Mouse (Mus musculus) lung, postnatal 0 days (tissue): ENCODE measurements around the gene Dcun1d4. TPM values are rescaled to one million over a fixed set of nuclear protein-coding genes. Genes with fewer than 3 reads are reported as not detected.

Experiments used
- ATAC-seq: fragments of 200-750 bp; cut with Nextera tagmentation; 2 replicates; pipeline ENCODE4 v1.8.0; 2017; ENCODE audit warnings: moderate library complexity
- DNase-seq: peaks from one replicate; pipeline ENCODE4 v3.0.0-alpha.2; 2016; ENCODE audit warnings: low spot score
- H3K27ac ChIP-seq: fragments of 300-500 bp; sonication (generic); 2 replicates; pipeline ENCODE4 v1.5.1; 2014; ENCODE audit warnings: antibody characterized with exemption, mild to moderate bottlenecking, low read length, mixed read lengths
- H3K27me3 ChIP-seq: fragments of 300-500 bp; sonication (generic); replicated peaks from 2 replicates; pipeline ENCODE4 v1.6.1; 2014; ENCODE audit warnings: low read length, mixed read lengths; ENCODE audit not compliant: insufficient read depth
- H3K36me3 ChIP-seq: fragments of 300-500 bp; sonication (generic); 2 replicates; pipeline ENCODE4 v1.6.1; 2014; ENCODE audit warnings: low read length, mixed read lengths; ENCODE audit not compliant: insufficient read depth
- H3K4me1 ChIP-seq: fragments of 300-500 bp; sonication (generic); 2 replicates; pipeline ENCODE4 v1.6.1; 2014; ENCODE audit warnings: antibody characterized with exemption, low read depth, low read length, mixed read lengths; ENCODE audit not compliant: insufficient read depth
- H3K4me2 ChIP-seq: fragments of 300-500 bp; sonication (generic); replicated peaks from 2 replicates; pipeline ENCODE4 v1.6.1; 2014; ENCODE audit warnings: low read depth, mild to moderate bottlenecking, low read length, moderate library complexity, mixed read lengths
- H3K4me3 ChIP-seq: fragments of 300-500 bp; sonication (generic); 2 replicates; pipeline ENCODE4 v1.5.1; 2014; ENCODE audit warnings: low read depth, low read length
- H3K9ac ChIP-seq: fragments of 300-500 bp; sonication (generic); replicated peaks from 2 replicates; pipeline ENCODE4 v1.6.1; 2014; ENCODE audit warnings: low read depth, mild to moderate bottlenecking
- H3K9me3 ChIP-seq: fragments of 300-500 bp; sonication (generic); 2 replicates; pipeline ENCODE4 v1.6.1; 2016; ENCODE audit warnings: low read length, mixed read lengths
- CTCF ChIP-seq: IDR thresholded peaks from 2 replicates; pipeline ENCODE4 v1.5.1; 2016; ENCODE audit warnings: antibody characterized with exemption, mild to moderate bottlenecking
- EP300 ChIP-seq: IDR thresholded peaks from 2 replicates; pipeline ENCODE4 v1.6.1; 2016; ENCODE audit warnings: antibody characterized with exemption, mild to moderate bottlenecking, control low read depth
- WGBS: fragments of 180-500 bp; shearing (Covaris S2); extraction: QIAGEN DNeasy Blood & Tissue Kit; methylation state at CpG from one replicate; pipeline ENCODE4 v1.1.7; 2014; 5-methylcytosine and 5-hydroxymethylcytosine counted together
- polyA plus RNA-seq: library from polyadenylated mRNA; unstranded; fragments of >200 nt; fragmentation: Nextera tagmentation; extraction: Ambion mirVana; gene quantifications from 2 replicates; pipeline ENCODE4 v1.2.1, GENCODE M21; 2015

Dcun1d4 gene
- polyA plus RNA-seq, 1 experiment from 2014 or later = 14.7 TPM

GRCm38 (mm10) chr5:73484016-73484615 lies 3.3 kb downstream of the Dcun1d4 start:
- no peaks in the 10 kb centered on the region for H3K4me1 ChIP-seq
- DNase-seq = no peak
- H3K4me3 ChIP-seq = no peak overlapping the region
- no peaks in the 10 kb centered on the region for H3K27me3 ChIP-seq
- WGBS = 76% methylated on average over 5 of the region's 5 CpGs
- H3K36me3 ChIP-seq = no peaks in the 10 kb centered on the region
- ATAC-seq = no peak
- no peak overlapping the region for H3K9ac ChIP-seq
- H3K4me2 ChIP-seq = no peak overlapping the region
- TF ChIP-seq EP300 (no peak), CTCF (no peak)
- no peak overlapping the region for H3K27ac ChIP-seq
- H3K9me3 ChIP-seq = no peaks in the 10 kb centered on the region

GRCm38 (mm10) chr5:73486451-73486850 lies 5.7 kb downstream of the Dcun1d4 start:
- H3K9ac ChIP-seq = no peak overlapping the region
- no peak overlapping the region for H3K4me3 ChIP-seq
- ATAC-seq = no peak
- no peak for DNase-seq
- 43% methylated on average over 4 of the region's 4 CpGs for WGBS
- peaks cover 8% of the 10 kb centered on the region; the same call in 1 of the 2 replicates for H3K4me1 ChIP-seq
- H3K36me3 ChIP-seq = no peaks in the 10 kb centered on the region
- no peak overlapping the region for H3K27ac ChIP-seq
- no peaks in the 10 kb centered on the region for H3K27me3 ChIP-seq
- no peak overlapping the region for H3K4me2 ChIP-seq
- H3K9me3 ChIP-seq = no peaks in the 10 kb centered on the region
- TF ChIP-seq CTCF (no peak), EP300 (no peak)

- H3K4me2 ChIP-seq = peak overlapping the region; percentile 72
- no peaks in the 10 kb centered on the region for H3K9me3 ChIP-seq
- no peaks in the 10 kb centered on the region for H3K27me3 ChIP-seq
- WGBS = 2% methylated on average over 14 of the region's 14 CpGs
- DNase-seq (no peak), ATAC-seq (no peak)
- H3K4me1 ChIP-seq = peaks cover 8% of the 10 kb centered on the region; the same call in 1 of the 2 replicates
- TF ChIP-seq CTCF = no peak
- TF ChIP-seq EP300 = no peak
- peak overlapping the region; percentile 39 for H3K9ac ChIP-seq
- H3K36me3 ChIP-seq = no peaks in the 10 kb centered on the region
- H3K4me3 ChIP-seq = peak overlapping the region; percentile 79
- peak overlapping the region; percentile 78 for H3K27ac ChIP-seq
Measured at GRCm38 (mm10) chr5:73489915-73490314, 9.1 kb downstream of the Dcun1d4 start.

- peak; percentile 100 for DNase-seq
- Histone ChIP-seq H3K4me2 (peak overlapping the region; percentile 96), H3K9me3 (no peaks in the 10 kb centered on the region), H3K27ac (peak overlapping the region; percentile 89), H3K36me3 (no peaks in the 10 kb centered on the region), H3K4me3 (peak overlapping the region; percentile 79), H3K9ac (peak overlapping the region; percentile 39), H3K27me3 (no peaks in the 10 kb centered on the region), H3K4me1 (peaks cover 8% of the 10 kb centered on the region; the same call in 1 of the 2 replicates)
- TF ChIP-seq CTCF = peak; percentile 64
- 0 out of 2 replicates have a peak, but pooled peaks have one; percentile 17 for TF ChIP-seq EP300
- peak; percentile 98 for ATAC-seq
- 0% methylated on average over 33 of the region's 37 CpGs for WGBS
Measured at GRCm38 (mm10) chr5:73490596-73491073, 9.8 kb downstream of the Dcun1d4 start.

GRCm38 (mm10) chr5:73491074-73491836 lies 10.5 kb downstream of the Dcun1d4 start:
- TF ChIP-seq EP300 (no peak), CTCF (no peak)
- Histone ChIP-seq H3K4me1 (peaks cover 8% of the 10 kb centered on the region; the same call in 1 of the 2 replicates), H3K9ac (peak overlapping the region; percentile 39), H3K4me3 (peak overlapping the region; percentile 79), H3K4me2 (peak overlapping the region; percentile 96), H3K36me3 (no peaks in the 10 kb centered on the region), H3K27ac (peak overlapping the region; percentile 89), H3K9me3 (no peaks in the 10 kb centered on the region), H3K27me3 (no peaks in the 10 kb centered on the region)
- under 1% methylated on average over 46 of the region's 70 CpGs for WGBS
- ATAC-seq = peak; percentile 37
- DNase-seq = no peak
